Mouse (Mus musculus): ENCODE results near the gene Cux1. TPM values are rescaled to one million over a fixed set of nuclear protein-coding genes. Genes with fewer than 3 reads are reported as not detected.

Cux1 gene
- polyA plus RNA-seq, 1 experiment from 2014 or later = 100 TPM

- 98% methylated on average over 1 of the region's 1 CpGs for WGBS
- peaks cover 22% of the 10 kb centered on the region for H3K4me1 ChIP-seq
- no peak overlapping the region for H3K4me3 ChIP-seq
- DNase-seq (ENCODE audit: low spot score) = no peak
- H3K9me3 ChIP-seq (replicated peaks) = no peaks in the 10 kb centered on the region
- H3K36me3 ChIP-seq = peaks cover 17% of the 10 kb centered on the region
- no peak overlapping the region for H3K27ac ChIP-seq (replicated peaks)
- H3K27me3 ChIP-seq (ENCODE audit: low read depth, poor library complexity, severe bottlenecking) = no peaks in the 10 kb centered on the region
Measured at GRCm38 (mm10) chr5:136527871-136528270, 39.4 kb downstream of the Cux1 start.

- no peak for DNase-seq (ENCODE audit: low spot score)
- no peaks in the 10 kb centered on the region for H3K27me3 ChIP-seq (ENCODE audit: low read depth, poor library complexity, severe bottlenecking)
- peaks cover 27% of the 10 kb centered on the region for H3K4me1 ChIP-seq
- H3K36me3 ChIP-seq = peaks cover 20% of the 10 kb centered on the region
- 91% methylated on average over 5 of the region's 5 CpGs for WGBS
- H3K4me3 ChIP-seq = no peak overlapping the region
- no peaks in the 10 kb centered on the region for H3K9me3 ChIP-seq (replicated peaks)
- no peak overlapping the region for H3K27ac ChIP-seq (replicated peaks)
Measured at GRCm38 (mm10) chr5:136526545-136526909, 40.8 kb downstream of the Cux1 start.

DNA sequence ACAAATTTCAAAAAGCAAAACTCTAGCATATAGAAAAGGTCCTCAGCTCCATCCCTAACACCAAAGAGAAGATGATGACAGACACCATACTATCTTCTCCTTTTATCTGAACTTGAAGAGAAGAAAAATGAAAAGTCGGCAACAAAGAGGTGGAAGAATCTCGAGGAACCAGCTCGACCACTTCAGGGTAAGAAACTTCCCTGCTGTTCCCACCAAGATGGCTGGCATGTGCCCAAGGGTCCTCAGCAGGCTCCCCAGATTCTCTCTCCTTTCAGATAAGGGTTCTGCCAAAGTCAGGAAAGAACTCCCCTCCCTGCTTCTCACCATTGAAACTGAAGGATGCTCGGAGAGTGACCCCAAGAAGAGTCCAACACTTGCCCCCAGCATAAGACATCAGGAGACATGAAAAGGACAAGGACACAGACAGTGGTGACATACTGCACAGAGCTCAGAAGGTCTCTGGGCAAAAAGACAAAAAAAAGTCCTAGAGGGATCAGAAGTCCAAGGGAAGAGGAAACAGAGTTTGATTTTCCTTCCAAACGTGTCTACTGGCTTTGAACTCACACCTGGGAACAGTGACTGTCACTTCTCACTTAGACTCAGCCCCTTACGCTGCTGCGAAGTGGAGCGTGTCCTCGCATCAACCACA, 41.3 kb downstream of the Cux1 start:
- 87% methylated on average over 9 of the region's 9 CpGs for WGBS
- peaks cover 22% of the 10 kb centered on the region for H3K36me3 ChIP-seq
- H3K4me3 ChIP-seq = no peak overlapping the region
- H3K9me3 ChIP-seq (replicated peaks) = no peaks in the 10 kb centered on the region
- H3K27me3 ChIP-seq (ENCODE audit: low read depth, poor library complexity, severe bottlenecking) = no peaks in the 10 kb centered on the region
- no peak overlapping the region for H3K27ac ChIP-seq (replicated peaks)
- no peak for DNase-seq (ENCODE audit: low spot score)
- peaks cover 27% of the 10 kb centered on the region for H3K4me1 ChIP-seq

DNA sequence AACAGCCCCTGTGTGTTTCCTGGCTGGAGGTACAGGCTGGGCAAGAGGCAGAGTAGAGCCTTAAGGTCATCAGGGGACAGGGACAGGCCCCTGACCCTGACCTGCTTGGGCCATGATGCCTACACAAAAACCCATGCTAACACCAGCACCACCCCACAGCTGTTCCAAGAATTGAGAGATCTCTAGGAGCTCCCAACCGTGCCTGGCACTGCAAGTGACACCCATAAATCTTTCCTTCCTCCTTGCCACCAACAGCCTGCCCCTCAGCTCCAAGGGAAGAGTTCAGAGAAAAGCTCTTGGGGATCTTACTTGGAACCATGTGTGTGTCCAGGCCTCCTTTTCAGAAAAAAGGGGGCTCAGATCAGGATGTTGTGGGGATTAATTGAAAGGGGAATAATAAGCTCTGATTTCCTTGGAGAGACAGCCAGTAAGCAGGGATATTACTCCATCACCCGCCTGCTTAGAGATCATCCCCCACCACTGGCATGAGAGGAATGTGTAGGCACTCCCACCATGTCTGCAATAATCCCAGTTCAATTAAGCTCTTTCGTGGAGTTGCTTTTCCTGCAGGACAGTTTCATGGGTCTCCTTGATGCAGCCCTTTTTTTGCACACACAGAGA, 44.3 kb downstream of the Cux1 start:
- WGBS = 30% methylated on average over 3 of the region's 3 CpGs
- H3K4me3 ChIP-seq = no peak overlapping the region
- peaks cover 31% of the 10 kb centered on the region for H3K4me1 ChIP-seq
- H3K9me3 ChIP-seq (replicated peaks) = no peaks in the 10 kb centered on the region
- DNase-seq (ENCODE audit: low spot score) = no peak
- peaks cover 13% of the 10 kb centered on the region for H3K36me3 ChIP-seq
- H3K27me3 ChIP-seq (ENCODE audit: low read depth, poor library complexity, severe bottlenecking) = no peaks in the 10 kb centered on the region
- no peak overlapping the region; the same call in 1 of the 2 replicates for H3K27ac ChIP-seq (replicated peaks)

DNA sequence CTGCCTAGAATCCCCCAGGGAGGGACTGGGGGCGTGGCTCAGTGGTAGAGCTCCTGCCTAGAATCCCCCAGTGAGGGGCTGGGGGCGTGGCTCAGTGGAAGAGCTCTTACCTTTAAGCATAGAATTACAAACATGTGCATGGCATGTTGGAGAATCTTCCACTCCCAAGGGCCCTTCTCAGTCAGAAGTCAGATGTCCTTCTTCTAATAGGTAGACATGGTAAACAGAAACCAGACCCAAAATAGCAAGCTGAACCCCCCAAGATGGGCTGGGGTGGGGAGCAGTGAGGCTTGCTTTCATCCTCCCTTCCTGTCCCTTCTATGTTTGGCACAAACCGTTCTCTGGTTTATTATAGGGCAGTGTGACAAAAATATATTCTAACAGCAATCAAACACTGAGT, 45.6 kb downstream of the Cux1 start:
- Histone ChIP-seq H3K36me3 (peaks cover 11% of the 10 kb centered on the region), H3K4me3 (no peak overlapping the region), H3K27me3 (ENCODE audit: low read depth, poor library complexity, severe bottlenecking) (no peaks in the 10 kb centered on the region), H3K9me3 (replicated peaks) (no peaks in the 10 kb centered on the region), H3K27ac (replicated peaks) (no peak overlapping the region), H3K4me1 (peaks cover 38% of the 10 kb centered on the region)
- 92% methylated on average over 3 of the region's 3 CpGs for WGBS
- no peak for DNase-seq (ENCODE audit: low spot score)

DNA sequence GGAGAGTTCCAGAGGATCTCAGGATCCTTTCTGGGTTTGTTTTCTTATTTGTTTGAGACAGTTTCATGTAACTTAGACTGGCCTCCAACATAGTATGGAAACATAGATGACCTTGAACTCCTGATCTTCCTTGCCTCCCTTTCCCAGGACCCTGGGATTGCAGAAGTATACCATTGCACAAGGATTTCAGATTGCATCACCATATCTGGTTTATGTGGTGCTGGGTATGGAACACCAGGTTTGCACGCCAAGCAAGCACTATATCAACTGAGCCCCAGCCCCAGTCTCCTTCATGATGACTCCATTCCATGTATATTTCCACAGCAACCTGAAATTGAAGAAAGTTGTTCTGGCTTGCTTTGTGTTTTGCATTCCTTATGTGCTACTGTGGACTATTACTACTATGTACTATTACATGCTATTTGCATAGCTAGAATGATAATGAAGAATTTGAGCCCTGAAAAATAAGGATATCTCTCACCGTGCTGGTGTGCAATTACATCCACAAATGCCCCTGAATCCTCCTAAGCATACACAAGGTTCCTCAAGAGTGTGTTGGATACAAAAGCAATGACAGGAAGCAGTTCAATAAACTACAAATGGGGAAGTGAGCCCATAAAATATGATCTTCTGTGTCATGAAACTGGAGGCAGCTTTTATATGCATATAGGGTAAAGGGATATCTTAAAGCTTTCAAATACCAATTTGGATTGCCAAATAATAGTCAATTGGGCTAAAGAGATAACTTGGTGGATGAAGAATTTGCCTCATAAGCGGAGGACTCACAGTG, 48.4 kb downstream of the Cux1 start:
- H3K4me3 ChIP-seq = no peak overlapping the region
- no peaks in the 10 kb centered on the region for H3K27me3 ChIP-seq (ENCODE audit: low read depth, poor library complexity, severe bottlenecking)
- no peak overlapping the region for H3K27ac ChIP-seq (replicated peaks)
- WGBS = 97% methylated on average over 3 of the region's 3 CpGs
- H3K9me3 ChIP-seq (replicated peaks) = no peaks in the 10 kb centered on the region
- peaks cover 25% of the 10 kb centered on the region for H3K4me1 ChIP-seq
- H3K36me3 ChIP-seq = peaks cover 14% of the 10 kb centered on the region
- no peak for DNase-seq (ENCODE audit: low spot score)

DNA sequence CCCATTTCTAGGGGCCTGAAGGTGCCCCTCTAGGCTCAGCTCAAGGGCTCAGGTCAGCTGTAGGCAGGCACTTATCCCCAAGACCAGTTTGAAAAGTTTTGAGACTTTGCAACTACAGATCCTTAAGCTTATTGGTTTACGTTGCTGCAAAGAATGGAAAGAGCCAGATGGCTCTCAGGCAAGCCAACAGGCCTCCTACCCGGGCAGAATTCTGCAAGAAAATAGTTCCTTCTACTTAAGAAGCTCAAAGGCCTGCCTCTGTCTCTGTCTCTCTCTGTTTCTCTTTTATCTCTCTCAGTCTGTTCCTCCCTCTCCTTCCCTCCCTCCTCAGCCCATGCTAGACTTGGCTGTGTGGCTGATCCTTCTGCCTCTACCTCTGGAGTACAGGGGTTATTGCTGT, 49.8 kb downstream of the Cux1 start:
- Histone ChIP-seq H3K4me1 (peaks cover 12% of the 10 kb centered on the region), H3K9me3 (replicated peaks) (no peaks in the 10 kb centered on the region), H3K4me3 (no peak overlapping the region), H3K27me3 (ENCODE audit: low read depth, poor library complexity, severe bottlenecking) (no peaks in the 10 kb centered on the region), H3K36me3 (peaks cover 14% of the 10 kb centered on the region), H3K27ac (replicated peaks) (no peak overlapping the region)
- no peak for DNase-seq (ENCODE audit: low spot score)
- WGBS = 63% methylated on average over 2 of the region's 2 CpGs

DNA sequence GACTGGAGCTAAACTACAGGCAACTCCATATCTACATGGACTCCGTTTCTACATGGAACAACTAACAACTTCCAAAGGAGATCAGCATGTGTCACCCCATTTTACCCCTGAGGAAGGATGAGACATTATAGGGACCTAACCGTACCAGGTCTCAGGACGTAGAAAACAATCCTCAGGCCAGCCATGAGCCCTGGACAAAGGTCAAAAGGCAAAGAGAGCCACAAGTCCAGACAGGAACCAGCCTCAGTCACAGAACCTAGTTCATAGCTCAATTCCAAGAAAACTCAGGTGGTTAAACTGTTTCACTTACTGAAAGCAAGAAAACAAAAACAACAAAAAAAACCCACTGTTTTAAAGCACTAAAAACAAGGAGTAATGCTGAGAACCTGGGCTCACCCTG, 50.7 kb downstream of the Cux1 start:
- H3K27me3 ChIP-seq (ENCODE audit: low read depth, poor library complexity, severe bottlenecking) = no peaks in the 10 kb centered on the region
- H3K36me3 ChIP-seq = peaks cover 10% of the 10 kb centered on the region
- WGBS = 91% methylated on average over 3 of the region's 3 CpGs
- no peak overlapping the region for H3K27ac ChIP-seq (replicated peaks)
- peaks cover 10% of the 10 kb centered on the region; the same call in 1 of the 2 replicates for H3K4me1 ChIP-seq
- DNase-seq (ENCODE audit: low spot score) = no peak
- H3K4me3 ChIP-seq = no peak overlapping the region
- H3K9me3 ChIP-seq (replicated peaks) = no peaks in the 10 kb centered on the region

DNA sequence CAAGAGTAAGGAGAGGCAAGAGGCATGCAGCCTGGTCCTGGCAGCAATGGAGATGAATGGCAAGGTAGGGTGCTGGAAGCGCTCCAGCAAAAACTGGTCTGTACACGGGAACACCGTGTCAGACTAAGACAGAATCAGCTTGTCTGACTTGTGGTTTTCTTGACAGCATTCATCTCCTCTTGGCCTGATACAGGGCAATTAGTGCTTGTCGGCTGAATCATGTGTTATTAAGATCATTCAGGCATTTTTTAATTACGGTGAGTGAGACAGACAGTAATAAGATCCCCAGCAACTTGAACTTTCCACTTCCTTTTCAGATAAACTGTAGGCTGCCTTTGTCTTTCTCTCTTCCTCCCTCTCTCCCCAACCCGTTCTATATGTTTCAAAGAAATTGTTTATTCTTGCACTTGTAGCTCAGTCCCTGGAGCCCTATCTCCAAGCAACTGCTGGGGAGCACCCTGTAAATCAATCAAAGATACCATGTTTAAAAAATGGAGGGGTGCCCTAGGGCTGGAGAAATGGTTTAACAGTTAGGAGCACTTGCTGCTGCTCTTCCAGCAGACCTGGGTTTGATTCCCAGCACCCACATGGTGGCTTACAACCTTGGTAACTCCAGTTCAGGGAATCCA, 53.1 kb downstream of the Cux1 start:
- no peak overlapping the region for H3K4me3 ChIP-seq
- 92% methylated on average over 6 of the region's 6 CpGs for WGBS
- H3K36me3 ChIP-seq = 0 out of 2 replicates have a peak, but pooled peaks cover 7% of the 10 kb centered on the region
- no peaks in the 10 kb centered on the region for H3K9me3 ChIP-seq (replicated peaks)
- H3K27me3 ChIP-seq (ENCODE audit: low read depth, poor library complexity, severe bottlenecking) = no peaks in the 10 kb centered on the region
- DNase-seq (ENCODE audit: low spot score) = no peak
- H3K27ac ChIP-seq (replicated peaks) = no peak overlapping the region
- peaks cover 10% of the 10 kb centered on the region; the same call in 1 of the 2 replicates for H3K4me1 ChIP-seq

DNA sequence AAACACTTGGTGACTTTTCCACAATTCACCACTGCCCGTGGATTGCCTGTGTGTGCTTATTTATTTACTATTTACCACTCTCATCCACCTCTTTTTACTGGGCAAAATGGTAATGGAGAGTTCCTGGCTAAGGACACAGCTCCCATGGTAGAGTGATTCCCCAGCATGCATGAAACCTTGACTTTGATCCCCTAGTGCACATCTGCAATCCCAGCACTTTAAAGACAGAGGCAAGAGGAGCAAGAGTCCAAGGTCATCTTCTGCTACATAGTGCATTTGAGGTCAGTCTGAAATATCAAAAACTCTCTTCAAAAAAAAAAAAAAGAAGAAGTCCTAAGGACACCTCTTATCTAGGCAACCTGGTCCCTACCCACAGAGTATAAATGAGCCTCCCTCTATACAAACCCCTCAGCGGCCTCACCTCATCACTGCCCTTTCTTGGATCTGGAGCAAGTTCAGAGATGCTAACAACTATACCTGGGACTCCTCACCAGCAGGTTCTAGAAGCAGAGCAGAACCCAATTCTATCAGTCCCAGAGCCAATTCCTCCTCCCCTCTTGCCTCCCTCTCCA, 55.1 kb downstream of the Cux1 start:
- no peak overlapping the region for H3K27ac ChIP-seq (replicated peaks)
- H3K4me1 ChIP-seq = no peaks in the 10 kb centered on the region
- no peak for DNase-seq (ENCODE audit: low spot score)
- no peaks in the 10 kb centered on the region for H3K9me3 ChIP-seq (replicated peaks)
- H3K36me3 ChIP-seq = 0 out of 2 replicates have a peak, but pooled peaks cover 7% of the 10 kb centered on the region
- 92% methylated on average over 2 of the region's 2 CpGs for WGBS
- H3K4me3 ChIP-seq = no peak overlapping the region
- no peaks in the 10 kb centered on the region for H3K27me3 ChIP-seq (ENCODE audit: low read depth, poor library complexity, severe bottlenecking)

- Histone ChIP-seq H3K9me3 (replicated peaks) (no peaks in the 10 kb centered on the region), H3K4me1 (peaks cover 4% of the 10 kb centered on the region; the same call in 1 of the 2 replicates), H3K36me3 (0 out of 2 replicates have a peak, but pooled peaks cover 7% of the 10 kb centered on the region), H3K4me3 (no peak overlapping the region), H3K27me3 (ENCODE audit: low read depth, poor library complexity, severe bottlenecking) (no peaks in the 10 kb centered on the region), H3K27ac (replicated peaks) (no peak overlapping the region)
- no peak for DNase-seq (ENCODE audit: low spot score)
- WGBS = 90% methylated on average over 7 of the region's 7 CpGs
Measured at GRCm38 (mm10) chr5:136511378-136511777, 55.9 kb downstream of the Cux1 start.

- H3K9me3 ChIP-seq (replicated peaks) = no peaks in the 10 kb centered on the region
- DNase-seq (ENCODE audit: low spot score) = no peak
- H3K27ac ChIP-seq (replicated peaks) = no peak overlapping the region
- no peak overlapping the region for H3K4me3 ChIP-seq
- H3K36me3 ChIP-seq = 0 out of 2 replicates have a peak, but pooled peaks cover 7% of the 10 kb centered on the region
- 92% methylated on average over 5 of the region's 5 CpGs for WGBS
- H3K4me1 ChIP-seq = peaks cover 4% of the 10 kb centered on the region; the same call in 1 of the 2 replicates
- H3K27me3 ChIP-seq (ENCODE audit: low read depth, poor library complexity, severe bottlenecking) = no peaks in the 10 kb centered on the region
Measured at GRCm38 (mm10) chr5:136510609-136511008, 56.7 kb downstream of the Cux1 start.
